Mouse (Mus musculus) heart, postnatal 0 days (tissue): ENCODE measurements around the gene Olfr1440.

Source experiments
- CTCF ChIP-seq: IDR thresholded peaks from 2 replicates; pipeline ENCODE4 v1.5.1; 2016; ENCODE audit warnings: antibody characterized with exemption, control low read depth, low read depth
- EP300 ChIP-seq: IDR thresholded peaks from 2 replicates; pipeline ENCODE4 v1.6.1; 2016; ENCODE audit warnings: antibody characterized with exemption, low read depth

DNA sequence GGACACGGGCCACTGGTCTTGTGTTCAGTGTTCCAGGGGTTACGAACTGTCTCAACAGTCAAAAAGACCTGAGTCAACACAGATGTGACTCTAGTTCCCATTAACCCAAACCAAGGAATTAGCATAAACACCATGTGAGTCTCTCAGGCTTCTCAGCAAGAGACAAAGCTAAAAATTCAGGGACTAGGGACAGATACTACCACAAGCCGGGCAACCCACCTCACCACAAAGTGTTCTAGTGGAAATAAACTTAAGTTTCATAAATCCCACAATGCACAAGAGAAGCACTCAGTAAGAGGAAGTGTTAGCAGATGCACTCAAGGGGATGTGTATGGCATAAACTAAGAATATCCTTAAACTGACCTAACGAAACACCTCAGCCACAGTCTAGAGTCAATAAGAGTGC is 47.9 kb downstream of the Olfr1440 start:
- TF ChIP-seq CTCF (no peak), EP300 (no peak)
